Mouse (Mus musculus): ENCODE measurements around the gene Phc1. TPM values are rescaled to one million over a fixed set of nuclear protein-coding genes. Genes with fewer than 3 reads are reported as not detected.

The Phc1 gene
- polyA plus RNA-seq, 1 experiment from 2014 or later = 30.6 TPM

DNA sequence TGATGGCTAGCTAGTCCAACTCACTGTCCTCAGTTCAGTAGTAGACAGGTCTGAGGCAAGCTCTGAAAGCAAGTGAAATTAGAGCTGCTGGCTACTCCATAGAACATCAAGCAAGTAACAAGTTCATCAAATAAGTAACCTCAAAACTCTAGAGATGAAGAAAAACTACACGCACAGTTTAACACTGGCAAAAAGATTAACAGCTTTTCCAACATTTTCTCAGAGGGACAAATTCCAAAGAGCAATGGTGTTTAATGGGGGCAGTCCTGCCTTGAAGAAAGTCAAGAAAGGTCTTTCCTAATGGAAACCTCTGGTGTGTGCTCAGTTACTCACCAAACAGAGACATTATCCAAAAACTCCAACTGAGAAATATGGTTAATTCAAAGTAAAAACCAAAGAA is 21.6 kb downstream of the Phc1 start:
- Histone ChIP-seq H3K4me3 (ENCODE audit: low read depth, low read length) (no peak overlapping the region), H3K9me3 (replicated peaks; ENCODE audit: control insufficient read depth, low read length) (no peaks in the 10 kb centered on the region), H3K4me2 (ENCODE audit: low read length) (no peak overlapping the region), H3K36me3 (ENCODE audit: control insufficient read depth, insufficient read depth, low read length) (peaks cover 99% of the 10 kb centered on the region), H3K27ac (ENCODE audit: low read depth, low read length) (no peak overlapping the region), H3K4me1 (ENCODE audit: control insufficient read depth, insufficient read depth, low read length) (no peaks in the 10 kb centered on the region), H3K27me3 (replicated peaks; ENCODE audit: control insufficient read depth, insufficient read depth, low read length) (no peaks in the 10 kb centered on the region), H3K9ac (ENCODE audit: low read length) (no peak overlapping the region)
- WGBS = 100% methylated on average over 1 of the region's 1 CpGs
- DNase-seq (ENCODE audit: low spot score) (no peak), ATAC-seq (no peak)

DNA sequence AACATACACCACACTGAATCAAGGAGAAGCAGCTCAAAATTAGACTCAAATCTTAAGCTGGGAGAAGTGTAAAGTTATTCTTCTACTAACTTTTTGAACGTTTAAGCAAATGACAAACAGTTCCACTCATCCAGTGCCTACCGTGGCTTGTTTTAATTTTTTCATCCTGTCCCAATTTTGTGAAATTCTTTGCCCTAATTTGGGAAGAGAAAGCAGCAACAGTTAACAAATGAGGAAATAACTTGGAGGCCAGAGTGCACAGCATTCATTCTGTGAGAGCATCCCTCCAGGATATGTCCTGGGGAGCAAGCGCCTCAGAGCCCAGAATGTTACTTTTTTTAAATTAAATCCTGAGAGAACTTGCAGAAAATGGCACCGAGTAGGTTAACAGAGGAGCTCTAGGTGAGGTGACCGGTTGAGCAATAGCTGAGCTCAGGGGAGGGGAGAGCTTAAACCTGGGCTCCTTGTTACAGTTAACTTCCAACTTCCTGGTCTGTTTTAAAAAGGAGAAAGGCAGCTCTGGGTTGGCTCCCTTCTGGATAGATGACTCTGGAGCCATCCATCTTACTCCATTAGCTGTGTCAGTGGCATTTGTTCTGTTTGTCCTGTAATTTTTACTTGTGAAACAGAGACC is 30.1 kb downstream of the Phc1 start:
- WGBS = 85% methylated on average over 5 of the region's 5 CpGs
- no peak for ATAC-seq
- no peak for DNase-seq (ENCODE audit: low spot score)

DNA sequence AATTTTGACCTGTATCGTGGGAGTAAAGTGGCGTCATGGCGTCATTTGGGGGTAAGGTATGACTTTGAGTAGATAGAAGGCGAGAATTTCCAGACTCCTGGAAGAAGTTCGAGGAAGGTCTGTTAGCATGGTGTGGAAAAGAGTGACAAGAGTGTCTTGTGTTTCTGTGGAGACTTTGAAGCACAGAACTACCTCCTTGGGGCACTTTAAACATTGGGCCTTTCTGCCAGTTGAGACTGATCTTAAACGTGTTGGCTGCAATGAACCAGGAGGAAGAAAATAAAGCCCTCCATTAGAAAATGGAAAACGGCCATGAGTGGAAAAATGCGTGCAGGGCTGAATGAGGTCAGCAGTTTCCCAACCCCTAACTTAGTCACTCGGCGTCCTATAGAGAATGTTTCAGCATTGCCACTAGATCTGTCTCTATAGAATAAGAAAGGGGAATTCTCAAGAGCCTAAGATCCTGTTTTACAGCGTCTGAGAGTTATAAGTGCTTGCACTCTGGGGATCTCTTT is 30.9 kb downstream of the Phc1 start:
- peaks cover 23% of the 10 kb centered on the region for H3K36me3 ChIP-seq (ENCODE audit: control insufficient read depth, insufficient read depth, low read length)
- whole genome bisulfite sequencing = 13% methylated on average over 11 of the region's 11 CpGs
- peak overlapping the region; percentile 84 for H3K9ac ChIP-seq (ENCODE audit: low read length)
- no peak for ATAC-seq
- H3K4me1 ChIP-seq (ENCODE audit: control insufficient read depth, insufficient read depth, low read length) = peaks cover 11% of the 10 kb centered on the region
- H3K9me3 ChIP-seq (replicated peaks; ENCODE audit: control insufficient read depth, low read length) = no peaks in the 10 kb centered on the region
- H3K27ac ChIP-seq (ENCODE audit: low read depth, low read length) = no peak overlapping the region
- H3K27me3 ChIP-seq (replicated peaks; ENCODE audit: control insufficient read depth, insufficient read depth, low read length) = no peaks in the 10 kb centered on the region
- peak overlapping the region; percentile 75 for H3K4me3 ChIP-seq (ENCODE audit: low read depth, low read length)
- DNase-seq (ENCODE audit: low spot score) = no peak
- H3K4me2 ChIP-seq (ENCODE audit: low read length) = peak overlapping the region; percentile 79

More for the DNA sequence above, 30.1 kb downstream of the Phc1 start:
- peak overlapping the region; percentile 79 for H3K4me2 ChIP-seq (ENCODE audit: low read length)
- H3K9ac ChIP-seq (ENCODE audit: low read length) = peak overlapping the region; percentile 84; the same call in 1 of the 2 replicates
- no peaks in the 10 kb centered on the region for H3K9me3 ChIP-seq (replicated peaks; ENCODE audit: control insufficient read depth, low read length)
- H3K36me3 ChIP-seq (ENCODE audit: control insufficient read depth, insufficient read depth, low read length) = peaks cover 31% of the 10 kb centered on the region
- peaks cover 11% of the 10 kb centered on the region for H3K4me1 ChIP-seq (ENCODE audit: control insufficient read depth, insufficient read depth, low read length)
- H3K27me3 ChIP-seq (replicated peaks; ENCODE audit: control insufficient read depth, insufficient read depth, low read length) = no peaks in the 10 kb centered on the region
- H3K4me3 ChIP-seq (ENCODE audit: low read depth, low read length) = peak overlapping the region; percentile 75
- H3K27ac ChIP-seq (ENCODE audit: low read depth, low read length) = no peak overlapping the region

DNA sequence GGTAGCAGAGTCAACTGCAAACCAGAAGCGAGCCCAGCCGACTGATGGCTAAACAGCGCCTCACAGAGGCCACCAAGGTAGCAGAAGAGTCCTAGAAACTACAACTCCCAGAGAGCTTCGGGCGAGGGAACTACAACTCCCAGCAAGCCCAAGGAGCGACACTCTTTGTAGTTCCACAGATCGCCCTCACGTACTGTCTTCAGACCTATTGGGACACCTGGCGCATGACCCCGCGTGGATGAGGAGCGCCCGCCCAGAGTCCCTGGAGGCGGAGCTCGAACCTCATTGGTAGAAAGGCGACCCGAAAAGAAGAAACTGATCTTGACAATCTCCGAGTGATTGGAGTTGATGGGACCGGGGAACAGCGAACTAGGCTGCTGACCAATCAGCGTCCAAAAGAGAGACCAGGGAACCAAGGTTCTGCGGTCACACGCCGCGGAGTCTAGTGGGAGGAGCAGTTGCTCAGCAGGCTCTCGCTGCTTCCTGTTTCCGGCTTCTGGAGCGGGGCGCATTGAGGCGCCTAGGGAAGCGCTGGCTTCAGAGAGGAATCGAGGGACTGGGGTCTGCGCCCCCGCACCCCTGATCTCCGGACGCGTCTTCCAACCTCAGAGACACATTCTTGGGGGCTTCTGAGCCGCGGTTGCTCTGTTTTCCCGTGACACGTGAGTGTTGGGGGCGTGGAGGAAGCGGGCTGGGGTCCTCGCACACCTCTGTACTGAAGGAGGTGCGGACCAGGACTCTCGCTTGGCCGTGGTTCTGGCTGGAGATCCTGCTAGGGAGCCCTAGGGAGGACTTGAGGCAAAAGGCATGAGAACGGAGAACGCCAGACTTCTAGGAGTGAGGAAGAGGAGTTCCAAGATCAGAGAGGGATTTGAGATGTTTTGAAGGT is 31.6 kb downstream of the Phc1 start, which contains the start of gene M6pr:
TSS of gene M6pr (plus strand) at position 216 of the 889 bp plus-strand sequence.
- Histone ChIP-seq H3K4me2 (ENCODE audit: low read length) (peak within 1 kb of the TSS; percentile 79), H3K4me1 (ENCODE audit: control insufficient read depth, insufficient read depth, low read length) (peaks cover 11% of the 10 kb centered on the region), H3K4me3 (ENCODE audit: low read depth, low read length) (peak within 1 kb of the TSS; percentile 75), H3K9me3 (replicated peaks; ENCODE audit: control insufficient read depth, low read length) (no peaks in the 10 kb centered on the region), H3K27ac (ENCODE audit: low read depth, low read length) (peak within 1 kb of the TSS; percentile 58), H3K36me3 (ENCODE audit: control insufficient read depth, insufficient read depth, low read length) (peaks cover 15% of the 10 kb centered on the region), H3K9ac (ENCODE audit: low read length) (peak within 1 kb of the TSS; percentile 84), H3K27me3 (replicated peaks; ENCODE audit: control insufficient read depth, insufficient read depth, low read length) (no peaks in the 10 kb centered on the region)
- DNase-seq (ENCODE audit: low spot score) (peak; percentile 99), ATAC-seq (peak; percentile 98)
- WGBS = under 1% methylated on average over 49 of the region's 49 CpGs

DNA sequence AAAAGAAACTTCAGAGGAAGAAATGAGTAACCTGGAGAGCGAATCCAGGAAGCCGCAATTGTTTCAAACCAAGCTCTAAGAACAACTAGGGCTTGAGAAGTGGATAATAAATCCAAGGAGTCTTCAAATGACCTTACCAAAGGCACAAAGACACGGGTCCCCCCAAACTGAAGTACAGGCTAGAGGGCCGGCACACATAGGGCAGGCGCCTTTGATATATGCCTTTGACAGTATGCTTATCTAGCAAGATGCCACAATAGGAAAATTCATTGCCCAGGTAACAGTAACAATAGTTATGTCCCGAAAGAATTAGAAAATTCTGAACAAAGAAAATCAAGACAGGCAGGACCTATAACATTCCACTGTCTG is 32.2 kb downstream of the Phc1 start:
- no peak for ATAC-seq

DNA sequence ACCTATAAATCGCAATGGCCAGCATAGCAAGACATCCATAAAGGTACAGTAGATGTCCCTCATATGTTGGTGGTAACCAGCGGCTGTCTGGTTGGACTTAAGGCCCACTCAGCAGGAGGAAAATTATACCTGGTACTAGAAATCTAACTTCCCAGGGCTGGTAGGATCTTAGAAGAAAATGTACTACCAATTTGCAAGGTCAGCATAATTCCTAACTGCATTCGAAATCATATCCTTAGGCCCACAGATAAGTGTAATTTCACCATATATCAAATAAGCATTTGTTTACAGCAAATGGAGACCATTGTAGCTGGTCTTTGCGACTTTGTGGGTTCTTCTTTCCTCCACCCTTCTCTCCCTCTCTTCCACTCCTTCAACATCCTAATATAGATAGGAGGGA is 33.7 kb downstream of the Phc1 start:
- H3K9me3 ChIP-seq (replicated peaks; ENCODE audit: control insufficient read depth, low read length) = no peaks in the 10 kb centered on the region
- H3K9ac ChIP-seq (ENCODE audit: low read length) = no peak overlapping the region
- ATAC-seq = no peak
- WGBS = 93% methylated on average over 4 of the region's 4 CpGs
- peaks cover 11% of the 10 kb centered on the region for H3K4me1 ChIP-seq (ENCODE audit: control insufficient read depth, insufficient read depth, low read length)
- H3K36me3 ChIP-seq (ENCODE audit: control insufficient read depth, insufficient read depth, low read length) = no peaks in the 10 kb centered on the region
- H3K4me3 ChIP-seq (ENCODE audit: low read depth, low read length) = no peak overlapping the region
- no peak overlapping the region for H3K4me2 ChIP-seq (ENCODE audit: low read length)
- H3K27me3 ChIP-seq (replicated peaks; ENCODE audit: control insufficient read depth, insufficient read depth, low read length) = no peaks in the 10 kb centered on the region
- DNase-seq (ENCODE audit: low spot score) = no peak
- no peak overlapping the region for H3K27ac ChIP-seq (ENCODE audit: low read depth, low read length)

More for the DNA sequence above, 32.2 kb downstream of the Phc1 start:
- Histone ChIP-seq H3K9ac (ENCODE audit: low read length) (no peak overlapping the region), H3K4me1 (ENCODE audit: control insufficient read depth, insufficient read depth, low read length) (peaks cover 11% of the 10 kb centered on the region), H3K4me3 (ENCODE audit: low read depth, low read length) (peak overlapping the region; percentile 75; the same call in 1 of the 2 replicates), H3K9me3 (replicated peaks; ENCODE audit: control insufficient read depth, low read length) (no peaks in the 10 kb centered on the region), H3K27ac (ENCODE audit: low read depth, low read length) (no peak overlapping the region), H3K36me3 (ENCODE audit: control insufficient read depth, insufficient read depth, low read length) (peaks cover 9% of the 10 kb centered on the region), H3K27me3 (replicated peaks; ENCODE audit: control insufficient read depth, insufficient read depth, low read length) (no peaks in the 10 kb centered on the region), H3K4me2 (ENCODE audit: low read length) (no peak overlapping the region; the same call in 1 of the 2 replicates)
- DNase-seq (ENCODE audit: low spot score) = no peak
- WGBS = 71% methylated on average over 6 of the region's 6 CpGs

DNA sequence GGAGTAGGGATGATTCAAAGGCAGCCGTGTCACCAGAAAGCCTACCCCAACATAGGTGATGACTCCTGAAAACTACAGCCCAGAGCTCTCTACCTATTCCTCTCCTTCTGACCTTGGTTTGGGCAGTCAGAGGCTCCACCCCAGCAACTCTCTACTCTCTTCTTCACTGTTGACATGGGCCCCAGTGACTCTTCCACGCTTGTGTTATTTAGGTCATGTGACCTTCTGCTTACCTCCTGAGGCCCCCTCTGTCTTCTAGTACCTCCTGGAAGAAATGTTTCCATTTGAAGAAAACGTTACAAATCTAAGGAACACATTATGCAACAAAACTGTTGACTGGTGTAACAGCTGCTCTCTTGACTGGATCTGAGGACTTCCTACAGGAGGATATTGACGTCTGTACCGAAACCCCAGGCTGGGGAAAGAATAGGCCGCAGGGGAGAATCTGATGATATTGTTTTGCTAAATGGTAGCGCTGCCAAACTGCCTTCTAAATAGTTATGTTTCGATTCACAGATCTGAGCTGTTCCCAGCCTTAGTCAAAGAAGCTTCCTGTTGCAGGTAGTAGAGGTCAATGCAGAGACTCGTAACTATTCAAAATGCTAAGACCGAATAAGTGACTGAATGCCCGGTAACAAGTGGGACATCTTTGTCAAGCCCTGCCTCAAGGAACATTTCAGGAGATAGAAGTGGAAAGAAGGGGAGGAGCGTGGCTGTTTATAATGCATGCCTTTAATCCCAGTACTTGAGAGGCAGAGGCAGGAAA is 35.4 kb downstream of the Phc1 start:
- Histone ChIP-seq H3K9ac (ENCODE audit: low read length) (no peak overlapping the region), H3K4me2 (ENCODE audit: low read length) (no peak overlapping the region), H3K27ac (ENCODE audit: low read depth, low read length) (no peak overlapping the region), H3K4me1 (ENCODE audit: control insufficient read depth, insufficient read depth, low read length) (peaks cover 6% of the 10 kb centered on the region), H3K27me3 (replicated peaks; ENCODE audit: control insufficient read depth, insufficient read depth, low read length) (no peaks in the 10 kb centered on the region), H3K9me3 (replicated peaks; ENCODE audit: control insufficient read depth, low read length) (no peaks in the 10 kb centered on the region), H3K36me3 (ENCODE audit: control insufficient read depth, insufficient read depth, low read length) (no peaks in the 10 kb centered on the region), H3K4me3 (ENCODE audit: low read depth, low read length) (no peak overlapping the region)
- 84% methylated on average over 12 of the region's 12 CpGs for WGBS
- no peak for DNase-seq (ENCODE audit: low spot score)
- ATAC-seq = no peak

DNA sequence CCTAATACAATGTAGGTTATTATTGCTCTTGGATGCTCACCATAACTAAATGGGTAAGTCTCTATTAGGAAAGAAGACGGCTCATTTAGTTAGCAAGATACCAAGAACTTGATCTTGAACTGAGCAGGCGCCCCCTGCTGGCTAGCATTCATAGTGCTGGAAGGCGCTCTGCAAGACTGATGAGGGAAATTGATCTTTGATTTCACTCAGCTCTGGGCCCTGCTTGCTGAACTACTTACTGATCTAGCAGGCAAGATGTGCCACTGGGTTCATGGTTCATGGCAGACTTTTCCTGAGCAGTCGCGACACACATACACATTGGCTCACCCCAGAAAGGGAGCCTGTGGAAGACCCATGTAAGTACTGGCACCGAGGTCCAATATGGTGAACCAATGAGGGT is 36.0 kb downstream of the Phc1 start:
- WGBS = 35% methylated on average over 6 of the region's 6 CpGs
- no peak for ATAC-seq
- no peaks in the 10 kb centered on the region; the same call in 1 of the 2 replicates for H3K4me1 ChIP-seq (ENCODE audit: control insufficient read depth, insufficient read depth, low read length)

More for the DNA sequence above, 36.0 kb downstream of the Phc1 start:
- no peak overlapping the region for H3K4me3 ChIP-seq (ENCODE audit: low read depth, low read length)
- DNase-seq (ENCODE audit: low spot score) = peak; percentile 87
- no peak overlapping the region for H3K4me2 ChIP-seq (ENCODE audit: low read length)
- H3K9me3 ChIP-seq (replicated peaks; ENCODE audit: control insufficient read depth, low read length) = no peaks in the 10 kb centered on the region
- no peak overlapping the region for H3K9ac ChIP-seq (ENCODE audit: low read length)
- no peaks in the 10 kb centered on the region for H3K36me3 ChIP-seq (ENCODE audit: control insufficient read depth, insufficient read depth, low read length)
- H3K27ac ChIP-seq (ENCODE audit: low read depth, low read length) = no peak overlapping the region
- no peaks in the 10 kb centered on the region for H3K27me3 ChIP-seq (replicated peaks; ENCODE audit: control insufficient read depth, insufficient read depth, low read length)
